Mouse (Mus musculus) ES-E14 (cell line): ENCODE data around the gene Map3k5.

Experiments used
- CHD2 ChIP-seq: IDR thresholded peaks from 2 replicates; pipeline ENCODE4 v1.6.1; 2014; ENCODE audit warnings: mild to moderate bottlenecking, low read depth, low read length, inconsistent platforms
- HCFC1 ChIP-seq: IDR thresholded peaks from 2 replicates; pipeline ENCODE4 v1.6.1; 2012; ENCODE audit warnings: low read length, inconsistent platforms, borderline replicate concordance; ENCODE audit not compliant: insufficient read depth
- MAFK ChIP-seq: IDR thresholded peaks from 2 replicates; pipeline ENCODE4 v1.6.1; 2014; ENCODE audit warnings: mild to moderate bottlenecking, low read depth, low read length, inconsistent platforms; ENCODE audit not compliant: insufficient read depth
- ZC3H11A ChIP-seq: IDR thresholded peaks from 2 replicates; pipeline ENCODE4 v1.6.1; 2012; ENCODE audit warnings: low read depth, mild to moderate bottlenecking, inconsistent platforms, low read length, borderline replicate concordance
- ZNF384 ChIP-seq: IDR thresholded peaks from 2 replicates; pipeline ENCODE4 v1.6.1; 2012; ENCODE audit warnings: low read depth, low read length, inconsistent platforms

GRCm38 (mm10) chr10:19891686-19892085, 42.6 kb upstream of the Map3k5 start:
- TF ChIP-seq HCFC1 (no peak), MAFK (no peak), CHD2 (no peak), ZC3H11A (no peak), ZNF384 (no peak)
